Mouse (Mus musculus): ENCODE data around the gene Rpl32.

DNA sequence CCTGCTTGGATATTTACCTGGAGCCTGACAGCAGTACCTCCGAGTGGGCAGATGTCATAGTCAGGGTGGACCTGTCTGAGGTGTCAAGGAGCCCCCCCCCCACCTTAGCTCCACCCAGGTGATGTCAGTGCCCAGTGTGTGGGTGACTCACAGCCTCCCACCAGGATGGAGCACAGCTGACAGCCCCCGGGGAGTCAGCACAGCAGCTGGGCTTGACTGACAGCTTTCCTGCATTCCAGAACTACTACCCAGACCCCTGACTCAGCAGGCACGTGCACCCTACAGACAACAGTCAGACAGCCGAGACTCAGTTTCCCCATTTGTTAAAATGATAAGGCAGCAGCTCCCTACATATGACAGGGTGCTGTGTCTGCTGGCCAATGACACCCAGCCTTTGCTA lies 47.6 kb downstream of the Rpl32 start:
- TF ChIP-seq HCFC1 (IDR thresholded peaks at IDR 0.05; ENCODE audit: borderline replicate concordance, insufficient read depth, low read length) (no peak), ZNF384 (IDR thresholded peaks at IDR 0.05; ENCODE audit: low read depth, low read length) (no peak), MAFK (IDR thresholded peaks at IDR 0.05; ENCODE audit: insufficient read depth, low read depth, low read length) (peak; percentile 48; the same call in 1 of the 2 replicates), CHD2 (IDR thresholded peaks at IDR 0.05; ENCODE audit: low read depth, low read length) (no peak)

Data from ES-E14 (cell line).